Mouse (Mus musculus): Measurements from ENCODE around the gene Matn1. TPM values are rescaled to one million over a fixed set of nuclear protein-coding genes. Genes with fewer than 3 reads are reported as not detected.

Gene Matn1
- polyA plus RNA-seq, 1 experiment, result not detected

DNA sequence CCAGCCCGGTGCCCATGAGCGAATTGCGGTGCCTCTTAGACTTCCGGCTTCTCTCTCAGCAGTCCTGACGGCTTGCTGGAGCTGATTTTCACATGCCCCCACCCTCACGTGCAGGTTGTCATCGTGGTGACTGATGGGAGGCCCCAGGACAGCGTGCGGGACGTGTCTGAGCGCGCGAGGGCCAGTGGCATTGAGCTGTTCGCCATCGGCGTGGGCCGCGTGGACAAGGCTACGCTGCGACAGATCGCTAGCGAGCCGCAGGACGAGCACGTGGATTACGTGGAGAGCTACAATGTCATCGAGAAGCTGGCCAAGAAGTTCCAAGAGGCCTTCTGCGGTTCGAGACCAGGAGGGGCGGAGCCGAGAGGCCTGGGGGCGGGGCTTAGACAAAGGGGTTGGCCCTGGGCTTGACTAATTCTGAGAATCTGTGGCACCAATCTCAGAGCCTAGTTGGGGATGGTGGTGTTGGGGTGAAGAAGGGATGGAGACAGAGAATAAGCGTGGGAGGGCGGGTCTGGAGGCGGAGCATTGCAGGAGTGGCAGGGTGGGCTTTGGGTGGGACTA, 5.7 kb downstream of the Matn1 start:
- no peaks in the 10 kb centered on the region for H3K79me2 ChIP-seq (ENCODE audit: control insufficient read depth, insufficient read depth)
- peaks cover 67% of the 10 kb centered on the region for H3K27me3 ChIP-seq (ENCODE audit: control insufficient read depth, insufficient read depth, insufficient read length)
- H3ac ChIP-seq (ENCODE audit: control insufficient read depth, insufficient read length), result no peak overlapping the region
- no peak overlapping the region for H3K4me2 ChIP-seq (ENCODE audit: low read depth)
- no peak overlapping the region for H3K4me3 ChIP-seq
- no peak for TF ChIP-seq MYOG (IDR thresholded peaks at IDR 0.05; ENCODE audit: control insufficient read depth in 1 of 3, insufficient read depth in 1 of 3, insufficient read length in 2 of 3, low read depth in 2 of 3)
- TF ChIP-seq POLR2AphosphoS2 (IDR thresholded peaks at IDR 0.05; ENCODE audit: insufficient read length, low read depth), result no peak
- no peak for TF ChIP-seq SRF (IDR thresholded peaks at IDR 0.05; ENCODE audit: control insufficient read depth, insufficient read length, low read depth)
- no peak for TF ChIP-seq MYOD1 (IDR thresholded peaks at IDR 0.05; ENCODE audit: control insufficient read depth in 1 of 3, insufficient read length in 2 of 3, low read depth in 2 of 3)
- no peak for TF ChIP-seq CEBPB (IDR thresholded peaks at IDR 0.05; ENCODE audit: insufficient read depth, poor library complexity, severe bottlenecking)
- TF ChIP-seq MAX (IDR thresholded peaks at IDR 0.05; ENCODE audit: low read depth), result no peak
- no peak for TF ChIP-seq POLR2A (IDR thresholded peaks at IDR 0.05; ENCODE audit: insufficient read length, low read depth)
- no peak for TF ChIP-seq TCF12 (IDR thresholded peaks at IDR 0.05; ENCODE audit: insufficient read depth, poor library complexity, severe bottlenecking)
- no peak for TF ChIP-seq TCF3 (IDR thresholded peaks at IDR 0.05; ENCODE audit: insufficient read length, low read depth)
- TF ChIP-seq E2F4 (IDR thresholded peaks at IDR 0.05; ENCODE audit: insufficient read depth), result no peak
- no peak for TF ChIP-seq REST (IDR thresholded peaks at IDR 0.05; ENCODE audit: insufficient read depth, insufficient read length)
- TF ChIP-seq USF1 (IDR thresholded peaks at IDR 0.05; ENCODE audit: low read depth), result no peak
- no peaks in the 10 kb centered on the region for H3K36me3 ChIP-seq (ENCODE audit: control insufficient read depth, insufficient read depth)

GRCm38 (mm10) chr4:130952531-130952930, 8.3 kb downstream of the Matn1 start:
- no peak overlapping the region for H3ac ChIP-seq (ENCODE audit: control insufficient read depth, insufficient read length)
- no peak overlapping the region for H3K4me3 ChIP-seq
- TF ChIP-seq MAX (IDR thresholded peaks at IDR 0.05; ENCODE audit: low read depth) (no peak), TCF12 (IDR thresholded peaks at IDR 0.05; ENCODE audit: insufficient read depth, poor library complexity, severe bottlenecking) (no peak), POLR2A (IDR thresholded peaks at IDR 0.05; ENCODE audit: insufficient read length, low read depth) (no peak), MYOD1 (IDR thresholded peaks at IDR 0.05; ENCODE audit: control insufficient read depth in 1 of 3, insufficient read length in 2 of 3, low read depth in 2 of 3) (no peak), CEBPB (IDR thresholded peaks at IDR 0.05; ENCODE audit: insufficient read depth, poor library complexity, severe bottlenecking) (no peak), TCF3 (IDR thresholded peaks at IDR 0.05; ENCODE audit: insufficient read length, low read depth) (no peak), POLR2AphosphoS2 (IDR thresholded peaks at IDR 0.05; ENCODE audit: insufficient read length, low read depth) (no peak), USF1 (IDR thresholded peaks at IDR 0.05; ENCODE audit: low read depth) (no peak), SRF (IDR thresholded peaks at IDR 0.05; ENCODE audit: control insufficient read depth, insufficient read length, low read depth) (no peak), E2F4 (IDR thresholded peaks at IDR 0.05; ENCODE audit: insufficient read depth) (no peak), REST (IDR thresholded peaks at IDR 0.05; ENCODE audit: insufficient read depth, insufficient read length) (no peak), MYOG (IDR thresholded peaks at IDR 0.05; ENCODE audit: control insufficient read depth in 1 of 3, insufficient read depth in 1 of 3, insufficient read length in 2 of 3, low read depth in 2 of 3) (no peak)
- no peaks in the 10 kb centered on the region for H3K36me3 ChIP-seq (ENCODE audit: control insufficient read depth, insufficient read depth)
- no peak overlapping the region for H3K4me2 ChIP-seq (ENCODE audit: low read depth)
- peaks cover 70% of the 10 kb centered on the region for H3K27me3 ChIP-seq (ENCODE audit: control insufficient read depth, insufficient read depth, insufficient read length)
- H3K79me2 ChIP-seq (ENCODE audit: control insufficient read depth, insufficient read depth), result no peaks in the 10 kb centered on the region

- Histone ChIP-seq H3K36me3 (ENCODE audit: control insufficient read depth, insufficient read depth) (no peaks in the 10 kb centered on the region), H3K79me2 (ENCODE audit: control insufficient read depth, insufficient read depth) (no peaks in the 10 kb centered on the region), H3K4me2 (ENCODE audit: low read depth) (no peak overlapping the region), H3ac (ENCODE audit: control insufficient read depth, insufficient read length) (no peak overlapping the region), H3K4me3 (no peak overlapping the region), H3K27me3 (ENCODE audit: control insufficient read depth, insufficient read depth, insufficient read length) (peaks cover 63% of the 10 kb centered on the region)
- TF ChIP-seq E2F4 (IDR thresholded peaks at IDR 0.05; ENCODE audit: insufficient read depth), result no peak
- TF ChIP-seq POLR2AphosphoS2 (IDR thresholded peaks at IDR 0.05; ENCODE audit: insufficient read length, low read depth), result no peak
- no peak for TF ChIP-seq TCF3 (IDR thresholded peaks at IDR 0.05; ENCODE audit: insufficient read length, low read depth)
- no peak for TF ChIP-seq MYOG (IDR thresholded peaks at IDR 0.05; ENCODE audit: control insufficient read depth in 1 of 3, insufficient read depth in 1 of 3, insufficient read length in 2 of 3, low read depth in 2 of 3)
- TF ChIP-seq SRF (IDR thresholded peaks at IDR 0.05; ENCODE audit: control insufficient read depth, insufficient read length, low read depth), result no peak
- TF ChIP-seq POLR2A (IDR thresholded peaks at IDR 0.05; ENCODE audit: insufficient read length, low read depth), result no peak
- TF ChIP-seq MAX (IDR thresholded peaks at IDR 0.05; ENCODE audit: low read depth), result no peak
- TF ChIP-seq CEBPB (IDR thresholded peaks at IDR 0.05; ENCODE audit: insufficient read depth, poor library complexity, severe bottlenecking), result no peak
- TF ChIP-seq REST (IDR thresholded peaks at IDR 0.05; ENCODE audit: insufficient read depth, insufficient read length), result no peak
- TF ChIP-seq USF1 (IDR thresholded peaks at IDR 0.05; ENCODE audit: low read depth), result no peak
- no peak for TF ChIP-seq MYOD1 (IDR thresholded peaks at IDR 0.05; ENCODE audit: control insufficient read depth in 1 of 3, insufficient read length in 2 of 3, low read depth in 2 of 3)
- no peak for TF ChIP-seq TCF12 (IDR thresholded peaks at IDR 0.05; ENCODE audit: insufficient read depth, poor library complexity, severe bottlenecking)
Measured at GRCm38 (mm10) chr4:130957156-130957555, 13.0 kb downstream of the Matn1 start.

DNA sequence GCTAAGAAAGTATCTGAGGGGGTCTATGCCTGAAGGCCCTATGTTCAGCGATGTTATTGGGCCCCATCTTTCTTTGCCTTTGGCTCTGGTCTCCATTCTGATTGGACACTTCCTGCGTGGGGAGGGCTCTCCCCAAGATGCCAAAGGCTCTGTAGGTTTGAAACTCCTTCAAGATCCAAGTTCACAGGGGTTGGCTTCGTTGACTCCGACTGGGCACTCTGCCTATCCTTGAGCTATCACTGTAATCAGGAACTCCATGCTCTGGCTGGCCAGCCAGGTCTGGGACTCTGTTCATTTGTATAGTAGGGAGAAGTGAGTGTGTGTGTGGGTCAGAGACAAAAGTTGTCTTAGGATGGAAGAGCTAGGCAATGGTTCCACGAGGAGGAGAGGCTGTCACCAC, 14.6 kb downstream of the Matn1 start:
- Histone ChIP-seq H3K4me2 (ENCODE audit: low read depth) (no peak overlapping the region), H3K4me3 (no peak overlapping the region), H3K79me2 (ENCODE audit: control insufficient read depth, insufficient read depth) (no peaks in the 10 kb centered on the region), H3K27me3 (ENCODE audit: control insufficient read depth, insufficient read depth, insufficient read length) (peaks cover 57% of the 10 kb centered on the region), H3ac (ENCODE audit: control insufficient read depth, insufficient read length) (no peak overlapping the region), H3K36me3 (ENCODE audit: control insufficient read depth, insufficient read depth) (no peaks in the 10 kb centered on the region)
- TF ChIP-seq POLR2A (IDR thresholded peaks at IDR 0.05; ENCODE audit: insufficient read length, low read depth), result no peak
- TF ChIP-seq MAX (IDR thresholded peaks at IDR 0.05; ENCODE audit: low read depth), result no peak
- no peak for TF ChIP-seq USF1 (IDR thresholded peaks at IDR 0.05; ENCODE audit: low read depth)

DNA sequence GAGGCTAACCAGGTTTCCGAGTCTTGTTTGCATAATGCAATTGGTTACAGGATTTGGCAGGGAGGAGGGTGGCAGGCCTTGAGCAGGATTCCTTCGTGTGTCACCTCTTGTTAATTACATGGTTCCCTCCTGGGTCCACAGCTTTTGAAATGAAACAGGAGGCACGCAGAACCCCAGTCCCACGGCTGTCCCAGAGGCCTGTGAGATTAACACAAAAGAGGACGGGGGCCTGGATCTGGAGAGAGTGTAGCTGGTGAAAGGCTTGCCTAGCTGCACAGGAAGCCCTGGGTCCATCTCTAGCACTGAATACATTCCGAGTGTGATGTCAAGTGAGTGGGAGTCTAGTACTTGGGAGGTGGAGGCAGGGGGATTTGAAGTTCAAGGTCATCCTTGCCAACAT, 15.5 kb downstream of the Matn1 start:
- Histone ChIP-seq H3K4me2 (ENCODE audit: low read depth) (no peak overlapping the region), H3K27me3 (ENCODE audit: control insufficient read depth, insufficient read depth, insufficient read length) (peaks cover 52% of the 10 kb centered on the region), H3K36me3 (ENCODE audit: control insufficient read depth, insufficient read depth) (no peaks in the 10 kb centered on the region), H3K4me3 (no peak overlapping the region), H3K79me2 (ENCODE audit: control insufficient read depth, insufficient read depth) (no peaks in the 10 kb centered on the region), H3ac (ENCODE audit: control insufficient read depth, insufficient read length) (no peak overlapping the region)
- TF ChIP-seq REST (IDR thresholded peaks at IDR 0.05; ENCODE audit: insufficient read depth, insufficient read length) (no peak), TCF12 (IDR thresholded peaks at IDR 0.05; ENCODE audit: insufficient read depth, poor library complexity, severe bottlenecking) (no peak), USF1 (IDR thresholded peaks at IDR 0.05; ENCODE audit: low read depth) (no peak), POLR2A (IDR thresholded peaks at IDR 0.05; ENCODE audit: insufficient read length, low read depth) (no peak), E2F4 (IDR thresholded peaks at IDR 0.05; ENCODE audit: insufficient read depth) (no peak), POLR2AphosphoS2 (IDR thresholded peaks at IDR 0.05; ENCODE audit: insufficient read length, low read depth) (no peak), TCF3 (IDR thresholded peaks at IDR 0.05; ENCODE audit: insufficient read length, low read depth) (no peak)

Measured in myocyte (in vitro differentiated cells).